Mouse (Mus musculus) liver, adult (tissue): ENCODE measurements at regions not wholly inside any gene's neighbourhood (a gene's known extent, or its start where the extent isn't known, plus 50 kb on each side); places are given as distances from the start of the nearest gene placed in this dataset.

Experiments used
- GATA4 ChIP-seq: IDR thresholded peaks from 2 replicates; pipeline ENCODE4 v1.6.1; 2014; ENCODE audit warnings: mild to moderate bottlenecking, low read length; ENCODE audit not compliant: insufficient replicate concordance

- no peak for TF ChIP-seq GATA4
Observed at GRCm38 (mm10) chr17:67569865-67570264, 62.7 kb downstream of the Lrrc30 start.

DNA sequence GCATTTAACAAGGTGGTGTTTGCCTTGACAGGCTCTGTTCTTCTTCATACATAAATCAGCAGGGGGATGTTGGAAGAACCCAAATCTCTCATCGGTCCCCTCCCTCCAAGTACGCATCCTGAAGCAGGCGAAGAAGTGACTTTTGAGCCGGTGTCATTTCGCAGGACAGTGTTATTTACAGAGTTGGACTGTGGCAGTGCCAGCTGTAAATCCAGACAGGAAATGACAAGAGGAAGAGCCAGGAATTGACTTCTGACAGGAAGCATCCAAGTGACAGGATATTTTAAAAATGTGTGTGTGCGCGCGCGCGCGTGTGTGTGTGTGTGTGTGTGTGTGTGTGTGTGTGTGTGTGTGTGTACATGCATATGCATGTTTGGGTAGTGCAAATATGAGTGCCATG lies 66.3 kb downstream of the Lrrc30 start:
- TF ChIP-seq GATA4: peak; percentile 32; the same call in 1 of the 2 replicates

- no peak for TF ChIP-seq GATA4
Observed at GRCm38 (mm10) chr17:67565746-67566145, 66.8 kb downstream of the Lrrc30 start.

GRCm38 (mm10) chr17:67564845-67565244 lies 67.7 kb downstream of the Lrrc30 start:
- TF ChIP-seq GATA4: no peak

DNA sequence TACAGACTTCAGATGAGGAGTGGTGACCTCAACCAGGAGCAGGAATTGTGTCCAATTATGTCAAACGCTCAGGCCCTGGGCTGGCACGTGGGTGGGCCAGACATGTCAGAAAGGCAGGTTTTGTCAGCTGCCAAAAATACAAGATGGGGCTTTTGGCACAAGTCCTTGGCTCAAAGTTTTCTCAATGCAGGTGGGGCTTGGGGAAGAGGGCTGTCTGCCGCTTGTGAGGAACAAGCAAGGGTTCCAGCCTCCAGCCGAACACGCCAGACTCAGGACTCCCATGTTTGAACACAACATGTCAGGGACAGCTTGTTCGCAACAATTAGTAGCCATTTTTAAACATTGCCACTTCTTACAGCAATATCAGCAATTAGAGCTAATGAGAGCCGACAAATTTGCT lies 69.5 kb downstream of the Lrrc30 start:
- TF ChIP-seq GATA4: no peak

DNA sequence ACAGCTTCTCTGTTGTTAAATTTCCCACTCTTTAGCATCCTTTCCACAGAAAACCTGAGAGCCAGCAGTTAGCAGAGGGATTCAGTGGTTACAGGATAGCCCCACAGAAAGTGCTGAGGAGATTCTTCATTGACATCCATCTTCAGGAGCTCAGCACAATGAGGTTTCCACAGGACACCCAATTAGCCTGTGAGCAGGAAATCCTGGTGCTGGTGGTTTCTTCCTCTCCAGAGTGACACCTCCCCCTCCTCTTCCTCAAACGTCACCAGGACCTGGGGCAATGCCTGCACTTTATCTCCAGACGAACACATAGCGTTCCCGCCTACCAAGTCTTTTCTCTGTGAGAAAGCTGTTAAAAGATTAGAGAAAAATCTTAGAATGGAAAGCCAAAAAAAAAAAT lies 70.7 kb downstream of the Lrrc30 start:
- peak; percentile 51; the same call in 1 of the 2 replicates for TF ChIP-seq GATA4

DNA sequence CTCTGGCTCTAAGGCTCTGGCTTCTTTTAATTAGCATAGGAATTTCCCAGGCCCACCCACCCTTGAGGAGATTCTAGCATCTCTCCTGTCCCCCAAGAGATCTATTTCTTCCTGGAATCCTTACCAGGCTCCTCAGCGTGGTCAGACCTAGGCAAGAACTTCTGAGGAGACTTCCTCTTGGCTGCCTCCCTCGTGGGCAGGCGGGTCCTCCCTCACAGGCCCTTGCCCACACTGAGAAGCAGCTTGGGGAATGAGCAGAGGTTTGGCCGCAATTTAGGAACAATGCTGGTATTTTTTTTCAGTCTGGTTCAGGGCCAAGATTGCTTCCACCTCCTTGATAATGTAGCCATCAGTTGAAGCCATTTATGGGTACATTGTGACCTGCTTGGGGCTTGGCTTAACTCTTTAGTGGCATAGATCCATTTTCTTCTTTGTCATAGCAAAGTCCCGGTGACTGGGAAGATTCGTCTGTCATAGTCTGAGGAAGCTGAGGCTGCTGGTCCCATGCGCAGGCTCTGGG lies 75.1 kb downstream of the Lrrc30 start:
- TF ChIP-seq GATA4: no peak

DNA sequence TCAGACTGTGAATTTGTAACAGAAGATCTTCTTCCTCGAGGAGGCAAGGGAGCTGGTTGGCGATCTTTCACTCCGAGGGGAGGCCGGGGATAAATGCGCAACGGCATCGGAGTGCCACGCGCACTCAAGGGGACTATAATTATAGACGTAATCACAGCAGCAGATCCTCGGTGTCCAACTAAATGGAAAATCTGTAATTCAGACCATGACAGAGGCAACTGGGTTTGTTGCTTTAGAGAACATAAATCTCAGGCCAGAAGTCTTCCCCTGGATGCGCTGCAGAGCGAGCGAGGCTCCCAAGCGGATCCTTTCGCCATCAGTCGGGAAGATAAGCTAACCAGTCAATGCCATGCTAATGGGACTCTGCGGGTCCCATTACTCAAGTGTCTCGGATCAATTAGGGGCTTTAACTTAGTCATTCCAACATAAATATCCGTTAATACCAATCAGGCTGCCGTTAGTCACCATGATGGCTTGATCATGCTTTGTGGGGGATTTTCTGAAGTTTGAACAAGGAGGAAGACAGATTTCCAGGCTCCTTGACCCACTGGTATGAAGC lies 79.9 kb downstream of the Lrrc30 start:
- no peak for TF ChIP-seq GATA4

DNA sequence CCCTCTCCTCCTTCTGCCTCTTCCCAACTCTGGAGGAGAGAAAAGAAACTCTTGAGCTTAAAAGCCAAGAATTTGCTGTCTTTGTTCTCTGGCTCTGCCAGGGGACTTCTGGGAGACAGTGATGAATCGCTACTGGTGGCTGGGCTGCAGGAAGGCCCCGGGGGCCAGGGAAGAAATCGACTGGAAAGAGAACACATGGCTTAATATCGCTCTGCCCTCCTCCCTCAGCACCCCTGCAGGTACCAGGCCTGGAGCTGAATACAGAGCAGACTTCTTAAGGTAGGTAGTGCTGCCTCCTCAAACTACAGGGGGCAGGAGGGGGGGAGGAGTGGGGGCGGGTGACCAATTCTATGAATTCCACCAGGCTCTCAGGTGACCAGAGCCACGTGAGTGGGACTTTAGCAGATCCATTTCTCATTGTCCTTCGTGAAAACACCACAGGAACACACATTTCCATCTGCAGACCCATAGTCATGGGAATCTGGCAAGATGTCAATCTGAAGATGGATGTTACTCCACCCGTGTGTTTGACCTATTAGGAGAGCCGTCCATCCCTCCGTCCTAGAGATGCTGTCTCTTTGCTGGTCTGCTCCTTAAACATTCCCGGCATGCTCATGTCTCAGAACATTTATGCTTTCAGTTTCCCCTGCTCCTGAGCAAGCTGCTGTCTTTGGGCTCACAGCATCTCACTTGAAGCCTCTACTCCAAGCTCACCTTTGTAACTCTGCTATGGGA lies 83.4 kb downstream of the Lrrc30 start:
- TF ChIP-seq GATA4: no peak

GRCm38 (mm10) chr17:67544410-67544809 lies 88.1 kb downstream of the Lrrc30 start:
- no peak for TF ChIP-seq GATA4

GRCm38 (mm10) chr17:67532331-67532730 lies 100.2 kb downstream of the Lrrc30 start:
- no peak for TF ChIP-seq GATA4

DNA sequence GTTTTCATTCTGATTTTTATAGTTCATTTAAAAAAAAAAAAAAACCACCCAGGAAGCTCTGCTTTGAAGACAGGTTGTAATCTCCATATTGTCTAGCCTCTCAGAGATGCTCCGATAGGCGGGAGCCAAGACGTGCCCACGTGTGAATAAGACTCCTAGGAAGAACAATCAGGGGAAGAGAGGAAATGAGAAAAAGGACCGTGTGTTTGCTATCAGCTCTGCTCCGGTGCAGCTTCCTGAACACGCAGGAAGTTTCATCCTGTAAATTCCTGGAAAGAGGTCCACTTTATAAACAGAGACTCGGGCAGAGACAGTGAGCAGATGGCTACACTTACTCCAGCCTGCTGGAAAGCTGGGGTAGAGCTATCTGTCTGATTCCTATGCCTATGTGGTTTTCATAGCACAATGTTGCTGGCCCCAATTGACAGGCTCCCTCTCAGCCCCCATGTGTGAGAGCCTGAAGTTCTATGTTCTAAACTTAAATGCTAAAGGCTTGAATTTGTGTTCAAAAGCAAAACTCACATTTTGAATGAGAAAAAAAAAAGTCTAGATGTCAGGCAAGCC lies 111.6 kb downstream of the Lrrc30 start:
- TF ChIP-seq GATA4: peak; percentile 77; the same call in 1 of the 2 replicates

- no peak for TF ChIP-seq GATA4
Observed at GRCm38 (mm10) chr17:67515601-67516147, 116.8 kb downstream of the Lrrc30 start.

DNA sequence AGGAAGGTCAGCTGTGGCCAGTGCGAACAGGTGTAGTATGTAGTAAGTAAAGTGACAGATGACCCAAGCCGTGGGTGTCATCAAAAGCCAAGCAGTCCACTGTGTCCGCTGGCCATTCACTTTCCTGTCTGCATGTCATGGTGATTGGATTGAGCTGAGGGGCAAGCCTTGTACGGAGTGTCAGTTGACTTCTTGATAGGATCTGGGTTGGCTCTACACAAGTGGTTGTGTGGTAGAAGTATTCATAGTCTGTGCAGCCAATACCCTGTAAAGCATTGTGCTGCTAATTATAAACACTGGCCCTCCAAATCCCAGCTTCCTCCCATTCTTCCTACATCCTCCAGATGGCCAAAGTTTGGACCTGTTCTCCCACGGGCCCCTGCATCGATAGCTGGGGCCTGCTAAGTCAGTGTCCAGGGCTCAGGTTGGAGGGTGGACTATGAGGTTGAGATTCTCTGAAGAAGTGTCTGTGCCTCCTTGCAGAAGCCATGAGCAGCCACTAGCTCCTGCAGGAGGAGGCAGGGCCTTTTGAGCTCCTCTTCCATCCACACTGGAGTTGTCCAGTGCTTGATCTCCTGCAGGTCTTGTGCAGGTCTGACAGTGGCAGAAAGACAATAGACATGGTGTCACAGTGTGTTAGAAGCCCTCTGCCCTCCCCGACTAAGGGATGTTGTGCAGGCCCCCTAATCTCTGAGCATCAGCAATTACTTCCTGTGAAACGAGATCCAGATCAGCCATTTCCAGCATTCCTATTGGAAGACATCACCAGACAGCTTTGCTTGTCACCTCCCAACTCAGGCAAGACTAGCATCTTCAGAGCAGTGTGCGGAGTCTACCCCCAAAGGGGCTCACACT lies 117.9 kb downstream of the Lrrc30 start:
- no peak for TF ChIP-seq GATA4

DNA sequence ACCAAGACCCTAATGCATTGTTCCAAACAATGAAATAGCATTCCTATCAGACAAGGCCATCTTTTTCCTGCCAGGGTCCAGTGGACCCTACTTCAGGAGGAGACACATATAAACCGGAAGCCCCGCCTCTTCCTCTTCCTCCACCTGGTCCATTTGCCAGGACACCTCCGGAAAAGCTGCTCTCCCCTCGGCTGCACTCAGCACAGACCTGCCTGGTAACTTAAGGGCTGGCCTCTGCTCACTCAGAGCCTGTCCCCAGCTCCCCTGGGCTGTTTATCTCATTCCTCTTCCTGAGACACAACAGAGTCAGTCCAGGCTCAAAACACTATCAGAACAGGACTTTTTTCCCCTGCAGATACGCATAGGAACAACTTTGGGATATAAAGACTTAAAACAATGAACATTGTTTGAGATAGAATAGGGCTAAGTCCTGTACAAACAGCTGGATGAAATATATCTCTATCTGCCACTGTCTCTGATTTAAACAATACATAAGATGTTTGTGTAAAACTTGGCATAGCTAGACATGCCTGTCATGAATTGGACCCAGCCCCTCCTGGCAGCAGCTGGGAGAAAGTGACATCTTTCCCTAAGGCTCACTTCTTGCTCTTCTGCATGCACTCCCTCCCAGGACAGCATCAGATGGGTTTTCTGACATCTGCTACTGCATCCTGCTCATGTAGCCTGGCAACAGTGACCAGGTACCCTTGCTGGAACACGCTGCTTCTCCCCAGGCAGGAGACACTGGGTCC lies 119.6 kb downstream of the Lrrc30 start:
- peak; percentile 76 for TF ChIP-seq GATA4

DNA sequence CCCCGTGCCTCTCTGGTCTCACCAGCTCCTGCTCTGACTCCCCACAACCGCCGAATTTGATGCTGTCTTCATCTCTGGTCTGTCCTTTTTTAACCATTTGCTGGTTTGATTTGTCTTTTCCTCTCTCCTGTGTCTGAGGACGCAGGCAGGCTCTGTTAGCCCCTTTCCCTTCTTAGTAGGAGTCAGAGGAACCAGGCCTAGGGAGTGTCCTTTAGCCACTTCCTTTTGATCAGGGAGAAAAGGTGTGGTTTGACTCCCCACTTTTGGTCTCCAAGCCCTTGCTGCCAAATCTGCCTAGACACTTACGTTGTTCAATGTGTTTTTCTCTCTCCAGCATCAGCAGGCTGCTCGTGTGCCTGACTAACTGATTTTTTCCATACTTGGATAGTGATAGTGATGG lies 120.5 kb downstream of the Lrrc30 start:
- no peak for TF ChIP-seq GATA4
